Mouse (Mus musculus) hindbrain, embryonic 13.5 days (tissue): Measurements from ENCODE around the gene Rps6kl1. TPM values are rescaled to one million over a fixed set of nuclear protein-coding genes. Genes with fewer than 3 reads are reported as not detected.

Experiments used
- ATAC-seq: fragments of 200-750 bp; cut with Nextera tagmentation; 2 replicates; pipeline ENCODE4 v1.8.0; 2017; ENCODE audit warnings: moderate TSS enrichment; ENCODE audit not compliant: low FRiP score
- H3K27ac ChIP-seq: fragments of 300-500 bp; sonication (generic); 2 replicates; pipeline ENCODE4 v1.5.1; 2015; ENCODE audit warnings: inconsistent platforms, mild to moderate bottlenecking, moderate library complexity
- H3K27me3 ChIP-seq: fragments of 300-500 bp; sonication (generic); 2 replicates; pipeline ENCODE4 v1.6.1; 2015; ENCODE audit warnings: mild to moderate bottlenecking, inconsistent platforms
- H3K36me3 ChIP-seq: fragments of 300-500 bp; sonication (generic); 2 replicates; pipeline ENCODE4 v1.6.1; 2015; ENCODE audit warnings: mild to moderate bottlenecking, inconsistent platforms
- H3K4me1 ChIP-seq: fragments of 300-500 bp; sonication (generic); replicated peaks from 2 replicates; pipeline ENCODE4 v1.6.1; 2015; ENCODE audit warnings: inconsistent platforms
- H3K4me2 ChIP-seq: fragments of 300-500 bp; sonication (generic); 2 replicates; pipeline ENCODE4 v1.6.1; 2015; ENCODE audit warnings: inconsistent platforms, mild to moderate bottlenecking, moderate library complexity
- H3K4me3 ChIP-seq: fragments of 300-500 bp; sonication (generic); 2 replicates; pipeline ENCODE4 v1.5.1; 2015; ENCODE audit warnings: mild to moderate bottlenecking, inconsistent platforms
- H3K9ac ChIP-seq: fragments of 300-500 bp; sonication (generic); 2 replicates; pipeline ENCODE4 v1.6.1; 2015; ENCODE audit warnings: mild to moderate bottlenecking, inconsistent platforms
- H3K9me3 ChIP-seq: fragments of 300-500 bp; sonication (generic); 2 replicates; pipeline ENCODE4 v1.6.1; 2016; ENCODE audit warnings: inconsistent platforms
- WGBS: fragments of 180-500 bp; shearing (Covaris S2); methylation state at CpG from one replicate; pipeline ENCODE4 v1.1.7; 2015; 5-methylcytosine and 5-hydroxymethylcytosine counted together
- polyA plus RNA-seq: library from polyadenylated mRNA; unstranded; fragments of >200 nt; fragmentation: Nextera tagmentation; extraction: Ambion mirVana; gene quantifications from 2 replicates; pipeline ENCODE4 v1.2.1, GENCODE M21; 2015

The Rps6kl1 gene
- polyA plus RNA-seq, 1 experiment from 2014 or later, result 23.3 TPM

- no peak for ATAC-seq
- no peak overlapping the region for H3K27ac ChIP-seq
- H3K9ac ChIP-seq, result no peak overlapping the region
- H3K9me3 ChIP-seq, result no peaks in the 10 kb centered on the region
- no peaks in the 10 kb centered on the region for H3K27me3 ChIP-seq
- no peaks in the 10 kb centered on the region; the same call in 1 of the 2 replicates for H3K4me1 ChIP-seq
- no peak overlapping the region for H3K4me3 ChIP-seq
- no peak overlapping the region for H3K4me2 ChIP-seq
- H3K36me3 ChIP-seq, result peaks cover 91% of the 10 kb centered on the region
- WGBS, result 90% methylated on average over 6 of the region's 6 CpGs
Observed at GRCm38 (mm10) chr12:85131361-85131760, 19.7 kb downstream of the Rps6kl1 start.

- ATAC-seq, result no peak
- H3K4me2 ChIP-seq, result no peak overlapping the region
- H3K9ac ChIP-seq, result no peak overlapping the region
- no peaks in the 10 kb centered on the region for H3K4me1 ChIP-seq
- H3K36me3 ChIP-seq, result peaks cover 83% of the 10 kb centered on the region
- no peak overlapping the region for H3K27ac ChIP-seq
- H3K4me3 ChIP-seq, result no peak overlapping the region
- no peaks in the 10 kb centered on the region for H3K9me3 ChIP-seq
- 96% methylated on average over 9 of the region's 9 CpGs for WGBS
- no peaks in the 10 kb centered on the region for H3K27me3 ChIP-seq
Observed at GRCm38 (mm10) chr12:85129426-85129978, 21.6 kb downstream of the Rps6kl1 start.

- Histone ChIP-seq H3K9ac (no peak overlapping the region), H3K27ac (no peak overlapping the region), H3K9me3 (no peaks in the 10 kb centered on the region), H3K36me3 (peaks cover 82% of the 10 kb centered on the region), H3K4me2 (no peak overlapping the region), H3K4me1 (no peaks in the 10 kb centered on the region), H3K4me3 (no peak overlapping the region), H3K27me3 (no peaks in the 10 kb centered on the region)
- no peak; the same call in 1 of the 2 replicates for ATAC-seq
- WGBS, result 89% methylated on average over 8 of the region's 8 CpGs
Observed at GRCm38 (mm10) chr12:85126986-85127603, 24.0 kb downstream of the Rps6kl1 start.

DNA sequence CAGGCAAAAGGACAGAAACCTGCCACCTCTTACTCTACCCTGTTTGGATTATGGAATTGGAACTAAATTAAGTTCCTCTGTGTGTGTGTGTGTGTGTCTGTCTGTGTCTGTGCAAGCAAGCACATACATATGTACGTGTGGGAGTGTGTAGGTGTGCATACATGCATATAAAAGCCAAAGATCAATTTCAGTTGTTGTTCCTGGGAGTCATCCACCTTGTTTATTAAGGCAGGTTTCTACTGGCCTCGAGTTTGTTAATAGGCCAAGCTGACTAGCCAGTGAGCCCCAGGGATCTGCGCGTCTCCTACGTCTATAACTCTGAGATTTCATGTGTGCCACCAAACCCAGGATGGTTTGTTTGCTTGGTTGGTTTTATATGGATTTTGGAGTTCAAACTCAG, 26.3 kb downstream of the Rps6kl1 start:
- H3K4me1 ChIP-seq, result no peaks in the 10 kb centered on the region
- WGBS, result 97% methylated on average over 5 of the region's 5 CpGs
- no peak overlapping the region for H3K9ac ChIP-seq
- no peak for ATAC-seq
- peaks cover 85% of the 10 kb centered on the region for H3K36me3 ChIP-seq
- H3K27ac ChIP-seq, result no peak overlapping the region
- H3K9me3 ChIP-seq, result no peaks in the 10 kb centered on the region
- H3K27me3 ChIP-seq, result no peaks in the 10 kb centered on the region
- H3K4me2 ChIP-seq, result no peak overlapping the region
- no peak overlapping the region for H3K4me3 ChIP-seq

GRCm38 (mm10) chr12:85123645-85124044, 27.4 kb downstream of the Rps6kl1 start:
- H3K27me3 ChIP-seq, result no peaks in the 10 kb centered on the region
- H3K9ac ChIP-seq, result no peak overlapping the region
- 94% methylated on average over 11 of the region's 11 CpGs for WGBS
- ATAC-seq, result no peak
- no peaks in the 10 kb centered on the region for H3K4me1 ChIP-seq
- H3K36me3 ChIP-seq, result peaks cover 88% of the 10 kb centered on the region
- no peak overlapping the region for H3K4me3 ChIP-seq
- no peak overlapping the region for H3K27ac ChIP-seq
- no peaks in the 10 kb centered on the region for H3K9me3 ChIP-seq
- no peak overlapping the region for H3K4me2 ChIP-seq

GRCm38 (mm10) chr12:85123108-85123530, 27.9 kb downstream of the Rps6kl1 start:
- H3K9me3 ChIP-seq, result no peaks in the 10 kb centered on the region
- no peak overlapping the region for H3K9ac ChIP-seq
- ATAC-seq, result no peak
- H3K27me3 ChIP-seq, result no peaks in the 10 kb centered on the region
- no peaks in the 10 kb centered on the region for H3K4me1 ChIP-seq
- H3K27ac ChIP-seq, result no peak overlapping the region
- WGBS, result 94% methylated on average over 9 of the region's 9 CpGs
- H3K4me2 ChIP-seq, result no peak overlapping the region
- H3K4me3 ChIP-seq, result no peak overlapping the region
- H3K36me3 ChIP-seq, result peaks cover 88% of the 10 kb centered on the region

DNA sequence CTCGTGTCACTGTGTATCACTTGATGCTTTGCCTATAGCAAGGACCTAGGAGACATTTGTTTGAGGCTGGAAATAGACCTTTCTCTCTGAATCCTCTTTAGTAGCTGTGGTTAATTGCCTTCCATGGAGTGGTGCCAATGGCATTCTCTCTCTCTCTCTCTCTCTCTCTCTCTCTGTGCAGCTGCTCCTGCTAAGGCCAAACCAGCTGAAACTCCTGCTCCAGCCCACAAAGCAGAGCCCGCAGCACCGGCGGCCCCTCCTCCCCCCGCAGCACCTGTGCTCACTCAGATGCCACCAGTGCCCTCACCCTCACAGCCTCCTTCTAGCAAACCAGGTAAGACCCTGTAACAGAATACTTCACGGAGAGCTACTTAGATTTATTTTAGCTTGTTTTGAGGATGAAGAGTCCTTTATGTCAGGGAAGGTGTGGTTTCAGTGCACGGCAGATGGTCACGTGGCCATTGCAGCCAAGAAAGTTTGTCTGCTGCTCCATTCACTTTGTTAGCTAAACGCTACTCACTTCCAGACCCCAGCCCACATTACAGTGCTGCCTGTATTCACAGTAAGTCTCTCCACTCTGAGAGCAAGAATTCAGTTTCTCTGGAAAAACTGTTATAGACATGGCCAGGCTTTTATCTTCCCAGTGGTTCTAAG, 29.1 kb downstream of the Rps6kl1 start:
- H3K9ac ChIP-seq, result no peak overlapping the region
- ATAC-seq, result no peak
- no peaks in the 10 kb centered on the region for H3K9me3 ChIP-seq
- WGBS, result 88% methylated on average over 9 of the region's 9 CpGs
- no peaks in the 10 kb centered on the region for H3K27me3 ChIP-seq
- no peak overlapping the region for H3K4me3 ChIP-seq
- no peaks in the 10 kb centered on the region for H3K4me1 ChIP-seq
- no peak overlapping the region for H3K27ac ChIP-seq
- H3K36me3 ChIP-seq, result peaks cover 79% of the 10 kb centered on the region
- no peak overlapping the region for H3K4me2 ChIP-seq

GRCm38 (mm10) chr12:85115678-85116077, 35.4 kb downstream of the Rps6kl1 start:
- WGBS, result 90% methylated on average over 7 of the region's 7 CpGs
- no peaks in the 10 kb centered on the region for H3K9me3 ChIP-seq
- H3K27ac ChIP-seq, result no peak overlapping the region
- H3K4me3 ChIP-seq, result no peak overlapping the region
- ATAC-seq, result no peak
- peaks cover 24% of the 10 kb centered on the region for H3K4me1 ChIP-seq
- H3K36me3 ChIP-seq, result peaks cover 49% of the 10 kb centered on the region
- H3K27me3 ChIP-seq, result no peaks in the 10 kb centered on the region
- no peak overlapping the region for H3K4me2 ChIP-seq
- no peak overlapping the region for H3K9ac ChIP-seq

- Histone ChIP-seq H3K27me3 (no peaks in the 10 kb centered on the region), H3K4me3 (no peak overlapping the region), H3K4me1 (peaks cover 36% of the 10 kb centered on the region), H3K27ac (no peak overlapping the region), H3K9ac (no peak overlapping the region), H3K36me3 (peaks cover 32% of the 10 kb centered on the region), H3K4me2 (no peak overlapping the region), H3K9me3 (no peaks in the 10 kb centered on the region)
- ATAC-seq, result no peak
- WGBS, result 99% methylated on average over 3 of the region's 3 CpGs
Observed at GRCm38 (mm10) chr12:85113917-85114316, 37.1 kb downstream of the Rps6kl1 start.

DNA sequence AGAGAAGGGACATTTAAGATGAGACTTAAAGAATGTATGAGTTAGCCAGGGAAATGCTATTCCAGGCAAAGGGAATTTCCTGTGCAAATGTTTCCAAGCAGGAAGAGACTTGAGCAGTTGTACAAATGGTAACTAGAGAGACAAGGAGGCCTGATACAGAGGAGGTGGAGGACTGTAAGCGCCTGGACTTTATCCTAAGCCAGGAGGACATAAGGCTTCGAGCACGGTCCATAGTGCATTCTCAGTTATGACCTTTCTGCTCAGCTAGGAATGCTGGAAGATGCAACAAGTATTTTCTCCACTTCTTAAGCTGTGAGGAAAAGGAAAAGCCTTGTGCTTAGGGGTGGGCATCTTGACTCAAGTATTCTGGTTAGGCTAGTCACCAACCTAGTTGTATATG, 37.7 kb downstream of the Rps6kl1 start:
- ATAC-seq, result no peak
- 94% methylated on average over 3 of the region's 3 CpGs for WGBS
- Histone ChIP-seq H3K4me2 (no peak overlapping the region), H3K9ac (no peak overlapping the region), H3K27ac (no peak overlapping the region), H3K36me3 (peaks cover 26% of the 10 kb centered on the region), H3K4me1 (peaks cover 36% of the 10 kb centered on the region), H3K27me3 (no peaks in the 10 kb centered on the region), H3K9me3 (no peaks in the 10 kb centered on the region), H3K4me3 (no peak overlapping the region)

DNA sequence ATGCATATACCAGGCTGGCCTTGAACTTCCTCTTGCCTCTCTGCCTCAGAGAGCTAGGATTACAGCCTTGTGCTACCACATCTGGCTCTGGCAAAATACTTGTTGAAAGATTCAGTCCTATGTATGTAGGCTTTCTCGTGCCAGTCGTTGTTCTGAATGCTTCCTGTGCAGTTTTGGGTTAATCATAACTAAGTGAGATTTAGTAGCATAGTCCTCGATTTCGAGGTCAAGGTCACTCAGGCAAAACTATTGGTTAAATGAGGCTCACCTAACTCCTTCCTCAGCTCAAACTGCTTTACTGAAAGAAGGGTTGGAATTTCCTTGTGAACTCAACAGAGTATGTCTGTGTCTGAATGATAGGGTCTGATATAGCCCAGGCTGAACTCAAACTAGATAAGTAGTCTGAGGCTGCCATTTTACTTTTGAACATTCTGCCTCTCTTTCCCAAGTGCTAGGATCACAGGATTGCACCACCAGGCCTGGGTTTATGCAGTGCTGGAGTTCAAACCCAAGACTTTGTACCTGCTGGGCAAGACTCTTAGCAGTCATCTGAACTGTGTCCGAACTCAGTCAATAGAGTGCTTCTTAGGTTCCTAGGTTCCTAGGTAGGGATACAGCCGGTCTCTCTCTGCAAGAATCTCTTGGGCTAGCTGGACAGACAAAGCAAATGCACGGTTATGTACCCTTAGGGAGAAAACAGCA, 38.4 kb downstream of the Rps6kl1 start:
- Histone ChIP-seq H3K27ac (no peak overlapping the region), H3K4me1 (peaks cover 36% of the 10 kb centered on the region), H3K36me3 (peaks cover 23% of the 10 kb centered on the region), H3K4me3 (no peak overlapping the region), H3K4me2 (peak overlapping the region; percentile 94), H3K9me3 (no peaks in the 10 kb centered on the region), H3K9ac (peak overlapping the region; percentile 98; the same call in 1 of the 2 replicates), H3K27me3 (no peaks in the 10 kb centered on the region)
- WGBS, result 91% methylated on average over 7 of the region's 7 CpGs
- no peak for ATAC-seq
